Mouse (Mus musculus) adipocyte (in vitro differentiated cells): ENCODE results near the gene Plcxd3.

Experiments used
- DNase-seq: peaks from one replicate; pipeline ENCODE4 v3.0.0-alpha.2; 2016; ENCODE audit warnings: low spot score

Plcxd3 gene

DNA sequence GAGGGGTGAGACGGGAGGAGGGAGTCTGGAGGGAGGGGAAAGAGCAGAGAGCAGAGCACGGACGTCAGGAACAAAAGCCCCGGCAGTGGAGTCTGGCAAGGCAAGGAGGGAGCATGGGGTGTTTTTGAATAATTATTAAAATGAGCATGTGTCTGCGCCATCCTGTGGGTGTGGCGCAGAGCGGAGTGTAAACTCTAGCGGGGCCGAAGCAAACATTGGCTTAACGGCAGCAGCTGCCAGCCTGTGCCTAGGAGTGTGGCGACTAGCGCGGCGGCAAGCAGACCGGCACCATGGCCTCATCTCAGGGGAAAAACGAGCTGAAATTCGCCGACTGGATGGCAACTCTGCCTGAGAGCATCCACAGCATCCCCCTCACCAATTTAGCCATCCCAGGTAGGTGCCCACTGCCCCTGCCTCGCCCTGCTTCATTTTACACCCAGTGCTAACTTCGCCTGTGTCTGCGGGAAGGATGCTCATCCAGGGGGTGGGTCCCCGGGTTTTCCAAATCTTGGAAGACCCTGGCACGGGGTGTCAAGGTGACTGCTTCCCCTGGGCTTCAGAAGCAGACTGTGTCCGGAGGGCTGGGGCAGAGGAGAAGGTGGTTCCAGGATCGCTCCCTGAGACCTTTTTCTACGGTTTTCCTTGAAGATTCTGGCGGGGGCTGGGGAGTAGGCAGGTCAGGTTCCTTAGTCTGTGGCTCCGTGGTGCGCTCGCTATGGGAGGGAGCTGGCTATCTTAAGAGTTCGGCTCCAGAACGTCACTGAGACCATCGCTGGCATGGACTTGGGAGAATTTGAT, at the start of gene Plcxd3:
TSS of gene Plcxd3 (plus strand) at position 69 of the 798 bp plus-strand sequence.
- no peak for DNase-seq

DNA sequence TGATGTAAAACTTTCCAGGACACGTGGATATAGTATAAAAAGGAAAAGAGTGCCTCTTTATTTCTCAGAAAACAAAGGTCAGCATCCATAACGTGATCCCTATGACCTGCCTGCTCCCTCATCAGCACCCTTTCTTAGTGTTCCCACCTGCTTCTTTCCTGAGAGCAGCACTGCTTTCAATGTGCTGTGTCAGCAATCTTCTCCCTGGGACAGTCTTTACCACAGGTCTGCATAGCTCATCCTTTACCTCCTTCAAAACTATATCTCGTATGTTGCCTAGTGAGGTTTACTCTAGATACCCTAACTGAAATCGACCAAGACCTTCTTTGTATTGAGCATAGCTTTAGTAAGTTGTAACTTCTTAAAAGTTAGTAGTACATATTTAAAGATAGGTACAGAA, 43.4 kb upstream of the Plcxd3 start:
- DNase-seq: no peak

DNA sequence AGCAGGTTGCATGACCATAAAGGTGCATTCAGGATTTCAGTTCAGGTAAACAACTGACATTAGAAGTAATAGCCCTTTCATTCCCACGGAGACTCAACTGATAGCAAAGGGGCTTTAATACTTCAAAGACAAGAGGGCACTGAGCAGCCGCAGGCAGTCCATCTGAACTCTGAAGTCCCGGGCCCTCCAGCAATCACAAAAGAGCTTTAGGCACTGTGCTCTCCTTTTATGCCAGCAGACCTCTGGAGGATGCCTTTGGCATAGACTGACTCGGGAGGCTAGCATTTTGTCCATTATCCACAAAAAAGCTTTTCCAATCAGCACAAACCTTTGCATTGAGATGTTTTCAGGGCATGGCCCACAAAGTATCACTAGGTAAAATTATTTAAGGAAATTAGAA, 33.7 kb upstream of the Plcxd3 start:
- no peak for DNase-seq

DNA sequence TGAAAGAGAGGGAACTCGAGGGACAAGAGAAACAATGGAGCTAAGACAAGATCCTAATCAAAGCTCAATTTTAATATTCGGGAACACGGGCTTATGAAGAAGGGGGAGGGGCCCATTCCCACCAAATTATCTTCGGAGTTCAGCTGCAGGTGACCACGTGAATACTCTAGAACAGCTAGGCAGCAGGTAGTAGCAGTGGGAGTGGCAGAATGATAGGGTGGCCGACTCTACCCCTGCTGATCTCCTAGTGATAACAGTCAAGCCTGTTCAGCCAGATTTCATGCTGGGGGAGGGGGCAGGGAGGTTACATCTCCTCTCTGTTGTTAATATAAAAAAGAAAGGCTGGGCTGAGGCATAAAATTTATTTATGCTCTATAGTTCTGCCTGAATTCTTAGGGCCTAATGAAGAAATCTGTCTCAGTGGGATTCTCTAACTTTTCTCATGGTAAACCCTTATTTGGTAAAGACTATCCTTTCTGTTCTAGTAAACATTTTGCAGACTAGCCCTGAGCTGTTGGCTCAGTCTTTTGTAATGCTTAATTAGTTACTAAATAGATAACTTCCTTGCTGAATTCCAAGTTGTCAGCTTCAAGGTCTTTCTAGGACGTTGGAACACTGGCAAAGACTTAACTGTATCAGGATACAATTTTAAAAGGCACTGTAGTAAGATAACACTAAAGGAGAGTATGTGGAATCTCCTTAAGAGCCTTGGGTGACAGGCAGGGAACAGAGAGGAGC, 26.3 kb upstream of the Plcxd3 start:
- no peak for DNase-seq

DNA sequence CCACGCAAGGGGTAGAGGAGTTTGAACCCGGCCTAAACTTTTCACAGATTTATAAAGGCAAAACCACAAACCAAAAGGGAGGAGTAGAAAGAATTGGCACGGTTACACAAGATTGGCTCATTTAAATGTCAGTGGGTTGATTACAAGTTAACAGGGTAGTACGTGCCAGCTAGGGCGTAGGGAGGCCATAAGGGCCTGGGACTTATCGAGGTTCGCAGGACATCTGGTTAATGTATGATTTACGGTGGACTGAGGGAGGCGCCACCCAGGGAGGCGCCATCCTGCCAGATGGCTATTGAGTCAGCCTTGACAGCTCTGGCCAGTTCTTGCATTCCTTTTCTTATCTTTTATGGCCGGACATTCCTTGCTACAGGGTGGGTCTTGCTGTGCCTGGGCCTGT, 18.9 kb upstream of the Plcxd3 start:
- no peak for DNase-seq

DNA sequence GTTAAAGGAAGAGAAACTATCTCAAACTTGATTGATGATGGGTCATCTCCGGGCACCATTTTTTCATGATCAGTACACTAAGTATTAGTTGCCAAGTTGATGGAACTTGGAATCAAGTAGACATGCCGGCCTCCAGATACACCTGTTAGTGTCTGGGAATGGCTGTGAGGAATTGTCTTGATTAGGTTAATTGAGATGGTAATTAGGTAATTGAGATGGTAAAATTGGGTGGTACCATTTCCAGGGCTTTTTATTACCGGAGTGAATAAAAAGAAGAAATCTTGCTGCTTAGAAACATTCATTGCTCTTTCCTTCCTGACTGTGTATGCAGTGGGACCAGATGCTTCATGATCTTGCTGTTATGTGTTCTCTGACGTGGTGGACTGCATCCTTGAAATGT, 17.6 kb upstream of the Plcxd3 start:
- no peak for DNase-seq

DNA sequence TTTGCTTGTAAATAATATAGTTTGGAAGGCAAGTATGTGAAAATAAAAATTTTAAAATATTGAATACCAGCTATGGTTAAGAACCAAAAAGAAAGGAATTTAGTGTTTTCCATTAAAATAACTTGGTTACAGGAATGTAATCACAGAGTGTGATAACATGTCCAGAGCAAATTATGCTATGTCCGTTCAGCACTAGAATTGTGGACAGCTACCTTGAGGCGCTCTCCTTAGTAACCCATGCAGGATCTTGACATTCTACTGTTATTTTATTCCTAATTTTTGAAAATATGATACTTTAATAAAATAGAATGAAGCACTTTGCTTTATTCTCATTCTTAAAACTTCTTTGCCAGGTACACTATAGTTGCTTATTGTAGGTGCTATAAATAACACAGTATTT, 7.5 kb upstream of the Plcxd3 start:
- peak; percentile 6 for DNase-seq

DNA sequence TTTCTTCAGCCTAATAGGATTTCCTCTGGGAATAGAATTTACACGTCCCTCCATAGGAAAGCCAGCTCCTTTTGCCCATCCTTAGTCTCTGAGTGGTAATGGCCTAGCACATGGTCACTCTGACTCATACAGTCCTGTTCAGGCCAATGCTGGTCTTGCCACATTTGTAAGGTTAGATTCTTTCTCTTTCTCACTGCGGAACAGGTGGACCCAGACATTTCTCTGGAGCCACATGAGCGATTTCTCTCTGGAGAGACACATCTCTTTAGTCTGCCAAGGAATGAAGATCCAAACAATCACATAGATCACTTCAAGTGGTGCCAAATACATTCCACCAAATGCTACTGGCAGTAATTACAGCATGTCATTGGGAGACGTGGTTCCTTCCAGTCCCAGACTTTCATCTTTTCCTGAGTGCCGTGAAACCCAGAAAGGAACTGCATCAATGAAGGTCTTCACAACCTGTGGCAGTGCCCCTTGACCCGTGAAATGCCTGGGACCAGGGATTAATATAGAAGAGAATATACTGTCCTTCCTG, 769 bp upstream of the Plcxd3 start:
- DNase-seq: no peak

DNA sequence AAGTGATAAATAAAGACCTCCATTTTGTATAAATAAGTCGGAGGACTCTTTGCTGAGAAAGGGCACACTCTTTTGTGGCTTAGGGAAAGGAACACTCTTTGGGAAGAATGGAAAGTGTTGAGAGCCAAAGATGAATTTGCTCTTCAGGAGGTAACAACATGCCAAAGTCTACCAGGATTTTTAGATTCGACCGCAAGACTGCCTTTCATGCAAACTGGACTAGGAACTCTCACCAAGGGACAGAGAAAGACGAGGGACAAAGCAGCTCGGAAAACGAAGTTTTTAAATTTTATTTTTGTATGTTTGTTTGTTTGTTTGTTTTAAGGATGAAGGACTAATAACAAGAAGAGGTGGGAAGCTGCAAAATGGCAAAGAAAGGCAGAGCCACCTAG, 264 bp upstream of the Plcxd3 start:
- DNase-seq: no peak

DNA sequence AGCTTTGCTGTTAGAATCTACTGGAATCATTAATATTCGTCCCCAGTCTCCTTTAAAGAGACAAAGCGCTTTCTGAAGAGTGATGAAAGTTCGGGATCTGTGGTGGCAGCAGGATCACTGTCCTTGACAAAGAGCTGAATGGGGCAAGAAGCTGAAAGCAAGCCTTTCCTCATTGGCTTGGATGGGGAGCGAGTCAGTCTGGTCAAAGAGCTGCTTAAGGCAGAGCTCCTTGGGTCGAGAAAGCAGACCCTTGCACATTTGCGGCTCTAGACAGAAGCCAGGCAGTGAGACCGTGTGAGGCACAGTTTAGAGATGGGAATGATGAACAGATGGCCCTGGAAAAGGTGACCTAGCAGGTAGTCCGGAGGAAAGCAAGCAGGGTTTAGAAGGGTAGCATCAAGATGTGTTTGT, 935 bp downstream of the Plcxd3 start:
- DNase-seq: no peak

DNA sequence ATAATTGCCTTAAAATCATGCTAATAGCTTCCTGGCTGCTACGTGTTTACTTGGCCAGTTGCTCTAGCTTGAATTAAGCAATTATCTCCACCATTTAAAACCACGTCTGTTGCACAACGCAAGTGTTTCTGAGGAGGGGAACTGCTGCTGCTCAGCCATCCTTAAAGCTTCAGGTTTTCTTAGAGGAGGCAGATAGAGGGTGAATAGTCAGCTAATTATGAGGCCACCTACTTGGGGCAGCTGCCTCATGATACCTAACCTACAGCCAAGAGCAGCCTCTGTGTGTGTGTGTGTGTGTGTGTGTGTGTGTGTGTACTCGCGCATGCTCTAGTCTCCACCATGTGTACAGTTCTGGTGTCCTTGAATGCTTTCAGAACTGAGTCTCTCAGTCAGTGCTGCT, 3.5 kb downstream of the Plcxd3 start:
- no peak for DNase-seq

DNA sequence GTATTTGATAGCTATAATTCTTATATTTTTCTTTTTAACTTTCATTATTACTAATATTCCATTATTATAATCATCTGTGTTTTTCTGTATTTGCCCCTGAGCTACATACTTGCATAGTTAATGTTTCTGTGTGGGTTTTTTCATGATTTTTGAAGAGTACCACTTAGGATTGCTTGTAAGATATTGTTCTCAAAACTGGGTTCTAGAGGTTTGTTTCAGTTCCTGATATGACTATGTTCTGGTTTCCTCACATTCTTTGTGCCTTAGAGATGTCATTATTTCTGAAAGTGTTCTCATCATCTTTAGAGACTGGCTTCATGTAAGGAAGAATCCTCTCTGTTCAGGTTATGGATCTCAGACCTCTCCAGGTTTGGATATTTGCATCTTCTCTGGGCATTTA, 12.5 kb downstream of the Plcxd3 start:
- no peak for DNase-seq

DNA sequence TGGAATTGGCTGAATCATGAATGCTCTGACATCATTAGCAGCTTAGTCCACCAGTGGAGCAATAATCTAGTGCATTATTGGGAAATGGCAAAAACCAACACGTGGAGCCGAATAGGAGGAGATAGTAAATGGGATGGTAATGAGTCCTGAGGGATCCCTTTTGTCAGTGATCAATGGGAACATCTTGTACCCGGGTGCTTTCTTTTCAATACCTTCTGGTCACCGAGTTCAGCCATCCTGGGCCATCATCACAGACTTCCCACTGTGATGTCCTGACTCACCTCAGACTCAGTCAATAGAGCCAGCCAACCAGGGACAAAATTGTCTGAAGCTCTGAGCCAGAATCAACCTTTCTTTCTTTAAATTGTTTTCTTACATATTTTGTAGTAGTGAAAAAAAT, 24.8 kb downstream of the Plcxd3 start:
- DNase-seq: no peak

DNA sequence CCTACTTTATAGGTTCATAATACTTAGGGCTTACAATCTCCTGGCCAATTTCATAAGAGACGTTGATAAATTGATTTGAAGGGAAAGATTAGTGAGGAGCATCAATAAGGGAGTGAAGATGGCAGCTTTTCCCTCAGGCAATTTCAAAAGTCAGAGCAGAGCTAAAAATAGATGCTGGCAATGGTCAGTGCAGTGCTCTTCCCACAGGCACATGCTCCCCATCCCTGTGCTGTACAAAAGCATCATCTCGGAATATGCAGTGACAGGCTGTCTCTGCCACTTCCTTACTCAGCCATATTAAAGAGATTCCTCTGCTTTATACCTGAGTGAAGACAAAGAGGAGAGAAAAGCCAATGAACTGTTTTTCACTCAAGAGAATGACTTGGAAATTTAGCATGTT, 36.0 kb downstream of the Plcxd3 start:
- DNase-seq: no peak

DNA sequence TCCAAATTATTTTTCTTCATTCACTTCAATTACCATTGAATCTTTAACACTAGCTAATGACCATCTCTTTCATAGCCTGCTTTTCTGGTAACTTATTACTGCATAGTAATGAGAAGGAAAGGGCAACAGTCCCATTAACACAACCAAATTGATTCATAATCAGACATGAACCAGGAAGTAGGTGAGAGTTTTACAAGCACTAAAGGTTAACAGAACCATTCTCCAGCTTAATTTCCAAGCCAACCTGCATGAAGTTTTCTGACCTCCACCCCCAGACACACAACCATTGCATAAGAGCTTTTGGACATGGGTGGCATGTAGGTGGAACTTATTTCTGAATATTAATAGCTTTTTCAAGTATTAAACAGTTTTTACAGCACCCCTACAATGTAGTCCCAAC, 64.8 kb downstream of the Plcxd3 start:
- DNase-seq: no peak

DNA sequence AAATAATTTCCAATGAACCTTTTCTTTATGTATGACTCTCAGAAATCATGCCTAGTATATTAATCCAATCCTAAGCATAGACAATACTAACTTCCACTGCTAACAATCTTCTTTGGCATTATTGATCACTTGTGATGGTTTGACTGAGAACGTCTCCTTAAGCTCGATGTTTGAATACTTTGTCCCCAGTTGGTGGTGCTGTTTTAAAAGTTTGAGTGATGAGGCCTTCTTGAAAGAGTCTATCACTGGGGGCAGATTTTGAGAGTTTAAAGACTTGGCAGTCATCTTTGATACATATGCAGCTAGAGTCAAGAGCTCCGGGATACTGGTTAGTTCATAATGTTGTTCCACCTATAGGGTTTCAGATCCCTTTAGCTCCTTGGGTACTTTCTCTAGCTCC, 120.9 kb downstream of the Plcxd3 start:
- no peak for DNase-seq

DNA sequence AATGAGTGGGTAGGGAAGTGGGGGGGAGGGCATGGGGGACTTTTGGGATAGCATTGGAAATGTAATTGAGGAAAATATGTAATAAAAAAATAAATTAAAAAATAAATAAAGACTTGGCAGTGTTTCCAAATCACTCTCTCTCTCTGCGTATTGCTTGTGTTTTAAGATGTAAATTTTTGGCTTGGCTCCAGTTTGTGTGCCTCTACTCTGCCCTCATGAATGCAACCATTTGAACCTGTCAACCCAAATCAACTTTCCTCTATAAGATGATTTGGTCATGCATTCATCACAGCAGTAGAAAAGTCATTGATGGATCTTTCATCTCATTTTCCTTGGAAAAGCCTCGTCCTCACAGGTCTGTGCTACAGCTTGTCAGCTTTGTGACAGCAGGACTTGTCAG, 121.7 kb downstream of the Plcxd3 start:
- DNase-seq: no peak

DNA sequence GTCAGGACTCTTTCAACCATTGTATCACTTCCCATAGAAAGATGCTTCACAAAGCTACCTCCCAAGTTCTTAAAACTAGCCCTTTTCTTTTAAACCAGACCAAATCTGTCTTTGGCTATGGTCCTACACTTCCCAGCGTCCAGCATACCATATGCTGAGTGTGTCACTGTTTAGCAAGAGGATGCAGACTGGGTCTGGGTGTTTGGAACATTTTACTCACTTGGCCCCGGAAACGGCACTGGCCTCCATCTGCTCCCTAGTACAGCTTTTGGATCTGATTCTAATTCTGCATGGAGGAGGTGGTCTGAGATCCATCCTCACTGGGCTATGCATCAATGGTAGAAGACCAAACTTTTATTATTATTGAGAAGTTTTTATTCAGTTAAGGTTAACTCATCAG, 122.7 kb downstream of the Plcxd3 start:
- DNase-seq: no peak

DNA sequence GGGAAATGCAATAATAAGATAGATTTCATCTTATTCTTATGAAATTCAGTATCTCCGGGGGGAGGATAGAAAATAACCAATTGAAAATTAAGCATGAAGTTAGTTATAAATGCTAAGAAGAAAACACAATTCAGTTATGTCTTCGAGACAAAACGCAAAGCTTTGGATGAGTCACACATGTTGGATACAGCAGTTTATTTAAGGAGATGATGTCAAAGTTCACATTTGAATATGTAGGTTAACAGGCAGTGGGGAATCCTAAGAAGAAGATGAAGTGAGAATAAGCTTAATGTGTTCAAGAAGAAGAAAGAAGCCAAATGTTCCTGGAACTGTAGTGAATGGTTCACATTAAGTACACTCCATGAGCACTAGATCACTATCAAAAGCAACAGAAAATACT, 128.1 kb downstream of the Plcxd3 start:
- no peak for DNase-seq

DNA sequence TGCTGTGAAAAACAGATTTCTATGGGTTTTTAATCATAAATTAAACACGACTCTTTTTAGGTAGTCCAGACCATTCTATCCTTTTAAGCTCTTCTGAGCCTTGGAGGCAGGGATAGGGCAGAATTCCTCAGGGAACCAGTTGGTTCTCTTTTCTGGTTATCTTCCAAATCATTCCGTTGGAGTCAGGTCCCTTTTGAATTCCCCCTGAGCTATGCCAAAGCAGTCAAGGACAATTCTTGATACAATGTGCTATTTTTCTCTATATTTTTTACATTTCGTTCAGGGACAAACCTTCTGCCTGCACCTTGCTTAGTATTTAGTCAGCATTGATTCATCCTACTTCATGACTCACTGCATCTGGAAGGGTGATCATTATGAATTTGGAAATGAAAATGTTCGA, 128.5 kb downstream of the Plcxd3 start:
- no peak for DNase-seq

DNA sequence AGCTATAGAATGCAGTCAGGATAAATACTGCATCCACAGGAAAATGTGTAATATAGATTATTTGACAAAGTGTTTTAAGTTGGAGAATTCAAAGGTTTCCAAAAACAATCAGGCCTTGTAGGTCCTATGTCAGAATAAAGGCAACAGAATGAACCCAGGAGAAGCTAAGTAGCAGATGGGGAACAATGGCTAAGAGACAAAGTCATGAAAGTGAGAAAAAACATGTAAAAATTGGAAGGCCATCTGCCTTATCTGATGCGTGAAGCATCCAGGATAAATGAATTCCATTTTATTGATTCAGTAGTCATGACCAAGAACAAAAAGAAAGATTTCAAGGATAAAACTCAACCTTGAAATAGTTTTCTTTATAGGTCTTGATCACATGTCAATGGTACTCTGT, 139.4 kb downstream of the Plcxd3 start:
- no peak for DNase-seq

DNA sequence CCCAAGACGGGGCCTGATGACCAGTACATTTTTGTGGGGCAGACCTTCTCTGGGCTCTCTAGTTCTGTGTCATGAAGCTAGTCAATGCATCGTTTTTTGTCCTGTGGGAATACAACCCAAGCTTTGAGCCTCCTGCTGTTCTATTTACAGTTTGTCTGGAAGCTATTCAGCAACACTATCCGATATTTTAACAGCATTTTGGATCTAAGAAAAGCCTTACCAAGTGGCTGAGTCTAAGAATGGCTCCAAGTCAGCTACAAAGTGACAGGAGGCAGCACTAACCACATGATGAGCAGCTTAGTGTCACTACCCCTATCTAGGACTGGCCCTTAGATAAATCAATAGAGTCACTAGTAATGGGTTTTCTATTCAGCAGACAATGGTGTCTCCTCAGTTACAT, 149.3 kb downstream of the Plcxd3 start:
- no peak for DNase-seq

DNA sequence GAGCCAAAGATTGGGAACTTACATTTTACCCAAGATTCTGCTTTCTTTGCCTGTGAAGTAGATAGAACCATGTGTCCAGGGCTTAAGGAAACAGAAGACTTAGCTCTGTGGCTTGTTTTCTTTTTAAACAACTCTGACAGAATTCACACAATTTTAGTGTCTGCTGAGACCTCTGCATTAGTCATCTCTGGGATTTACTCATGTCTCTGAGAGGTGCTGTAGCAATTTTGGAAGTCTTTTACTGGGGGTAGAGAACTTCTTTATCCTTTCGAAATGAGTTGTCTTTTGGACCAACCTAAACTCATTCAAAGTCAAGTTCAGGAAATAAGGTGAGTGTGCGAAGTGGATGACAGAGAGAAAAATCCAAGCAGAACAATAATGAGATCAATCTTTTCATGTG, 158.4 kb downstream of the Plcxd3 start:
- no peak for DNase-seq

DNA sequence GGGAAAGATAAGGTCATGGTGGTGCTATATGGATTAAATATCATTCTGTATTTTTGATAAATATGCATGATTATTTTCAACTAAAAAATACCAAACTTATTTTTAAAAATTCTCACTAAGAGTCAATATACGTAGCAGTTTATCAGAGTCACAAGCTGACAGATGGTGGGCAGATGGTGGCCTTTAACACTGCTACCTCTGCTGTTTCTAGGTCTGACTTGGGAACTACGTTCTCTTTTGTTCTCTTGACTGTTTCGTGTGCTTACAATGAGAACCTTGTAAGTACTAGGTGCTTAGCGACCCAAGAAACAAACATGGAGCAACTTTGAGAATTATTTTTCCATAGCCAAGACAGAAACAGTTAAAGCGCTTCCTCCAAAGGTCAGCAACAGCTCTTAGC, 183.8 kb downstream of the Plcxd3 start:
- no peak for DNase-seq
